Mouse (Mus musculus) MEL-GATA-1-ER (cell line): Measurements from ENCODE around the gene Grtp1.

ENCODE experiments used
- DNase-seq: peaks from one replicate; pipeline ENCODE4 v3.0.0-alpha.2; 2012; ENCODE audit warnings: low read depth; ENCODE audit errors: extremely low read depth

The Grtp1 gene

GRCm38 (mm10) chr8:13175650-13176049 lies 24.8 kb downstream of the Grtp1 start:
- no peak for DNase-seq

GRCm38 (mm10) chr8:13174811-13175210 lies 25.6 kb downstream of the Grtp1 start:
- DNase-seq, result no peak

GRCm38 (mm10) chr8:13174305-13174704 lies 26.1 kb downstream of the Grtp1 start:
- DNase-seq, result no peak

- no peak for DNase-seq
Observed at GRCm38 (mm10) chr8:13170510-13170909, 29.9 kb downstream of the Grtp1 start.

GRCm38 (mm10) chr8:13164361-13164760 lies 36.1 kb downstream of the Grtp1 start:
- DNase-seq, result no peak

GRCm38 (mm10) chr8:13163563-13163962 lies 36.9 kb downstream of the Grtp1 start:
- no peak for DNase-seq

- DNase-seq, result no peak
Observed at GRCm38 (mm10) chr8:13162098-13162497, 38.3 kb downstream of the Grtp1 start.

- DNase-seq, result no peak
Observed at GRCm38 (mm10) chr8:13160691-13161090, 39.7 kb downstream of the Grtp1 start.

- no peak for DNase-seq
Observed at GRCm38 (mm10) chr8:13159377-13159881, 41.0 kb downstream of the Grtp1 start.

GRCm38 (mm10) chr8:13158718-13159376 lies 41.6 kb downstream of the Grtp1 start, which contains the start of gene Lamp1:
Gene Lamp1 (plus strand): TSS chr8:13159161.
- DNase-seq, result peak; percentile 94

- DNase-seq, result no peak
Observed at GRCm38 (mm10) chr8:13156327-13157097, 43.9 kb downstream of the Grtp1 start.

GRCm38 (mm10) chr8:13155358-13155757 lies 45.1 kb downstream of the Grtp1 start:
- DNase-seq, result no peak

- DNase-seq, result no peak
Observed at GRCm38 (mm10) chr8:13154099-13154498, 46.3 kb downstream of the Grtp1 start.

- DNase-seq, result no peak
Observed at GRCm38 (mm10) chr8:13150929-13151328, 49.5 kb downstream of the Grtp1 start.

- DNase-seq, result no peak
Observed at GRCm38 (mm10) chr8:13149866-13150265, 50.6 kb downstream of the Grtp1 start.

- DNase-seq, result no peak
Observed at GRCm38 (mm10) chr8:13149287-13149686, 51.1 kb downstream of the Grtp1 start.

- no peak for DNase-seq
Observed at GRCm38 (mm10) chr8:13148476-13148875, 51.9 kb downstream of the Grtp1 start.

- DNase-seq, result no peak
Observed at GRCm38 (mm10) chr8:13141681-13142080, 58.7 kb downstream of the Grtp1 start.

GRCm38 (mm10) chr8:13139641-13140182 lies 60.7 kb downstream of the Grtp1 start:
- no peak for DNase-seq

- DNase-seq, result peak; percentile 26
Observed at GRCm38 (mm10) chr8:13132220-13132619, 68.2 kb downstream of the Grtp1 start.

GRCm38 (mm10) chr8:13124897-13125296 lies 75.5 kb downstream of the Grtp1 start:
- DNase-seq, result no peak

- DNase-seq, result peak; percentile 56
Observed at GRCm38 (mm10) chr8:13122887-13123421, 77.5 kb downstream of the Grtp1 start.
